In genomic region chr7:101379732-101380131, GRCm38 (mm10) we compare ENCODE assay signal across 12 mouse cellular contexts. TPM values are rescaled to one million over a fixed set of nuclear protein-coding genes. Genes with fewer than 3 reads are reported as not detected.
A peak's percentile ranks its signal among the peaks of the same experiment; 100 is the strongest.
DNase-seq lines count a peak whose midpoint lies in the region; ATAC-seq and TF ChIP-seq lines count a peak whose summit lies in the region.
"Had no signal": no experiment of that assay in that cellular context is flagged by ENCODE, and none has a peak within 500 bp of the region (broad histone marks: within the 10 kb centered on the region; RNA-seq: fewer than 3 reads in every experiment).

No protein-coding gene starts in this region.

- no peak for ATAC-seq in heart, embryonic 13.5 days (ENCODE audit: extremely low read depth, insufficient number of reproducible peaks, low FRiP score, low TSS enrichment)
- no peak for ATAC-seq in limb, embryonic 14.5 days (ENCODE audit: low FRiP score, low read depth)
- ATAC-seq in stomach, postnatal 0 days (ENCODE audit: low FRiP score, low TSS enrichment), result no peak

- no peaks in the 10 kb centered on the region for H3K36me3 ChIP-seq in heart, embryonic 13.5 days
- H3K36me3 ChIP-seq in spleen, adult 2 months (ENCODE audit: control insufficient read depth, insufficient read depth, low read length), result peaks cover 8% of the 10 kb centered on the region; the same call in 1 of the 2 replicates
- no peaks in the 10 kb centered on the region for H3K36me3 ChIP-seq in limb, embryonic 14.5 days (ENCODE audit: control insufficient read depth, insufficient read depth, low read length)
- H3K36me3 ChIP-seq in stomach, postnatal 0 days (ENCODE audit: control insufficient read depth, insufficient read depth, low read length), result no peaks in the 10 kb centered on the region
- H3K36me3 ChIP-seq: forebrain, embryonic 12.5 days; hindbrain, embryonic 15.5 days had no signal

- H3K9ac ChIP-seq in heart, embryonic 13.5 days, result peak overlapping the region; percentile 77
- 0 out of 2 replicates have a peak overlapping the region, but pooled peaks have one; percentile 1 for H3K9ac ChIP-seq in limb, embryonic 14.5 days (ENCODE audit: low read depth, low read length, severe bottlenecking)
- H3K9ac ChIP-seq in stomach, postnatal 0 days (ENCODE audit: low read length), result 0 out of 2 replicates have a peak overlapping the region, but pooled peaks have one; percentile 74
- H3K9ac ChIP-seq: forebrain, embryonic 12.5 days; hindbrain, embryonic 15.5 days had no signal

- intact Hi-C loops in heart, postnatal 14 days (cut with DNase I), result loop anchor here (10.0 kb wide), 1 partner anchor 395 kb away; no protein-coding TSS in a partner anchor

- peak overlapping the region; percentile 65 for H3K4me2 ChIP-seq in heart, embryonic 13.5 days
- H3K4me2 ChIP-seq in limb, embryonic 14.5 days (replicated peaks; ENCODE audit: low read depth, low read length, severe bottlenecking), result no peak overlapping the region
- peak overlapping the region; percentile 71 for H3K4me2 ChIP-seq in stomach, postnatal 0 days (replicated peaks; ENCODE audit: low read depth)
- H3K4me2 ChIP-seq: forebrain, embryonic 12.5 days had no signal

- DNase-seq in heart, postnatal 14 days, result no peak
- no peak for DNase-seq in spleen, adult 2 months (ENCODE audit: low read depth in 1 of 2, low spot score in 2 of 2)
- no peak for DNase-seq in spleen, postnatal 4 days (ENCODE audit: low spot score in 2 of 2)
- DNase-seq in limb, embryonic 14.5 days (ENCODE audit: low spot score), result no peak
- no peak for DNase-seq in stomach, postnatal 0 days (ENCODE audit: low spot score)
- no peak for DNase-seq in adrenal gland, adult (ENCODE audit: inconsistent age in 2 of 2, low spot score in 1 of 2)
- no peak for DNase-seq in ovary, postnatal 36 days (ENCODE audit: low spot score)
- DNase-seq: adrenal gland, adult 8-10 months; cerebellum, adult 9-10 months had no signal

- no peak for TF ChIP-seq EP300 in stomach, postnatal 0 days (optimal IDR thresholded peaks at IDR 0.05)

- H3K4me1 ChIP-seq in heart, embryonic 13.5 days, result peaks cover 41% of the 10 kb centered on the region
- H3K4me1 ChIP-seq in spleen, adult 2 months (ENCODE audit: control insufficient read depth, insufficient read depth, insufficient read length), result peaks cover 28% of the 10 kb centered on the region
- H3K4me1 ChIP-seq in limb, embryonic 14.5 days (ENCODE audit: control insufficient read depth, insufficient read depth, low read length), result no peaks in the 10 kb centered on the region; the same call in 1 of the 2 replicates
- no peaks in the 10 kb centered on the region; the same call in 1 of the 2 replicates for H3K4me1 ChIP-seq in stomach, postnatal 0 days (replicated peaks; ENCODE audit: control insufficient read depth, insufficient read depth)

- 68% methylated on average over 2 of the region's 2 CpGs for WGBS in heart, embryonic 13.5 days
- 59% methylated on average over 2 of the region's 2 CpGs for WGBS in spleen, adult 2 months
- 70% methylated on average over 2 of the region's 2 CpGs for WGBS in limb, embryonic 14.5 days
- WGBS in stomach, postnatal 0 days, result 29% methylated on average over 2 of the region's 2 CpGs

- H3K9me3 ChIP-seq in heart, embryonic 13.5 days, result no peaks in the 10 kb centered on the region
- H3K9me3 ChIP-seq in limb, embryonic 14.5 days (ENCODE audit: control insufficient read depth, low read length), result no peaks in the 10 kb centered on the region
- no peaks in the 10 kb centered on the region for H3K9me3 ChIP-seq in stomach, postnatal 0 days (ENCODE audit: control insufficient read depth, low read length)
- H3K9me3 ChIP-seq: forebrain, embryonic 12.5 days; hindbrain, embryonic 15.5 days had no signal

- peak overlapping the region; percentile 78 for H3K27ac ChIP-seq in heart, embryonic 13.5 days (replicated peaks)
- peak overlapping the region; percentile 47 for H3K27ac ChIP-seq in spleen, adult 2 months (ENCODE audit: insufficient read depth, low read length)
- H3K27ac ChIP-seq in limb, embryonic 14.5 days (replicated peaks; ENCODE audit: low read depth, low read length), result no peak overlapping the region
- peak overlapping the region; percentile 30; the same call in 1 of the 2 replicates for H3K27ac ChIP-seq in stomach, postnatal 0 days (replicated peaks)
- H3K27ac ChIP-seq: forebrain, embryonic 12.5 days; hindbrain, embryonic 15.5 days had no signal

- TF ChIP-seq POLR2A in spleen, adult 2 months (IDR thresholded peaks at IDR 0.05; ENCODE audit: low read depth, low read length), result no peak
- TF ChIP-seq POLR2A in limb, embryonic 14.5 days (IDR thresholded peaks at IDR 0.05; ENCODE audit: borderline replicate concordance, extremely low read depth, insufficient read depth, insufficient read length), result no peak

- no peak for TF ChIP-seq CTCF in spleen, adult 2 months (IDR thresholded peaks at IDR 0.05; ENCODE audit: extremely low read depth, insufficient read depth, insufficient read length, insufficient replicate concordance)
- no peak for TF ChIP-seq CTCF in stomach, postnatal 0 days (IDR thresholded peaks at IDR 0.05; ENCODE audit: low read depth)

- no peak overlapping the region for H3K4me3 ChIP-seq in heart, embryonic 13.5 days
- no peak overlapping the region for H3K4me3 ChIP-seq in spleen, adult 2 months (ENCODE audit: extremely low read depth, insufficient read depth, insufficient read length)
- no peak overlapping the region for H3K4me3 ChIP-seq in limb, embryonic 14.5 days (replicated peaks; ENCODE audit: low read length)
- H3K4me3 ChIP-seq in stomach, postnatal 0 days (ENCODE audit: low read depth, low read length), result peak overlapping the region; percentile 40; the same call in 1 of the 2 replicates
- H3K4me3 ChIP-seq: forebrain, embryonic 12.5 days; hindbrain, embryonic 15.5 days had no signal

- H3K27me3 ChIP-seq in heart, embryonic 13.5 days (replicated peaks), result no peaks in the 10 kb centered on the region
- no peaks in the 10 kb centered on the region for H3K27me3 ChIP-seq in spleen, adult 2 months (ENCODE audit: control insufficient read depth, insufficient read depth, low read length)
- H3K27me3 ChIP-seq in limb, embryonic 14.5 days (ENCODE audit: control insufficient read depth, insufficient read depth, low read length), result no peaks in the 10 kb centered on the region
- H3K27me3 ChIP-seq in stomach, postnatal 0 days (ENCODE audit: control insufficient read depth, insufficient read depth, low read length), result no peaks in the 10 kb centered on the region
- H3K27me3 ChIP-seq: forebrain, embryonic 12.5 days; hindbrain, embryonic 15.5 days had no signal

RNA-seq across cellular contexts. Expression of gene Gm45837, which starts 31.0 kb away (rescaled TPM):
- not detected in 2 replicates for polyA plus RNA-seq in heart, embryonic 13.5 days (2015; fragmentation: Nextera tagmentation; extraction: Ambion mirVana)
- total RNA-seq in heart, postnatal 14 days (2021), result not detected
- polyA plus RNA-seq in spleen, adult 2 months (2012; rRNA removed), result 1.1 TPM in 1 of 2 replicates, not detected in the other
- polyA plus RNA-seq in limb, embryonic 14.5 days (2012; rRNA removed), result 0.41 and 0.93 TPM in 2 replicates
- polyA plus RNA-seq in limb, embryonic 14.5 days (2014; fragmentation: Nextera tagmentation; extraction: Ambion mirVana), result 7.5 and 8.8 TPM in 2 replicates
- polyA plus RNA-seq in stomach, postnatal 0 days (2015; fragmentation: Nextera tagmentation; extraction: Ambion mirVana), result 0.24 TPM in 1 of 2 replicates, not detected in the other
- polyA plus RNA-seq: forebrain, embryonic 12.5 days; hindbrain, embryonic 15.5 days had no signal

RNA-seq across cellular contexts. Expression of gene Arap1, which starts 31.9 kb away (rescaled TPM):
- 25.6 and 26.3 TPM in 2 replicates for polyA plus RNA-seq in heart, embryonic 13.5 days (2015; fragmentation: Nextera tagmentation; extraction: Ambion mirVana)
- 10 to 100 TPM; 38.6 to 41.8 TPM for total RNA-seq in heart, postnatal 14 days (2021)
- 227 and 248 TPM in 2 replicates for polyA plus RNA-seq in spleen, adult 2 months (2012; rRNA removed)
- 92.6 and 99.2 TPM in 2 replicates for polyA plus RNA-seq in limb, embryonic 14.5 days (2012; rRNA removed)
- polyA plus RNA-seq in limb, embryonic 14.5 days (2014; fragmentation: Nextera tagmentation; extraction: Ambion mirVana), result 77.1 and 87.3 TPM in 2 replicates
- polyA plus RNA-seq in stomach, postnatal 0 days (2015; fragmentation: Nextera tagmentation; extraction: Ambion mirVana), result 37.2 and 44.7 TPM in 2 replicates

RNA-seq across cellular contexts. Expression of gene Pde2a, which starts 41.8 kb away (rescaled TPM):
- polyA plus RNA-seq in heart, embryonic 13.5 days (2015; fragmentation: Nextera tagmentation; extraction: Ambion mirVana), result 10.4 and 11.5 TPM in 2 replicates
- total RNA-seq in heart, postnatal 14 days (2021), result 10 to 100 TPM; 72.2 to 78.0 TPM
- polyA plus RNA-seq in spleen, adult 2 months (2012; rRNA removed), result 42.6 and 48.4 TPM in 2 replicates
- polyA plus RNA-seq in limb, embryonic 14.5 days (2012; rRNA removed), result 11.8 and 12.7 TPM in 2 replicates
- 4.9 and 10.5 TPM in 2 replicates for polyA plus RNA-seq in limb, embryonic 14.5 days (2014; fragmentation: Nextera tagmentation; extraction: Ambion mirVana)
- polyA plus RNA-seq in stomach, postnatal 0 days (2015; fragmentation: Nextera tagmentation; extraction: Ambion mirVana), result 9.2 and 9.5 TPM in 2 replicates

Comparison
In these comparisons a context has a peak if more than half of its experiments do, and no peak if none do; other contexts are left out.
1. H3K9ac ChIP-seq: peak in every context shown above with its lines; median percentile 77 in heart, embryonic 13.5 days; 74 in stomach, postnatal 0 days; 1 in limb, embryonic 14.5 days.